Mouse (Mus musculus) Patski (cell line): ENCODE data around the gene Park7. TPM values are rescaled to one million over a fixed set of nuclear protein-coding genes. Genes with fewer than 3 reads are reported as not detected.

Experiments
- ATAC-seq: fragments of 100-300 bp; one replicate; pipeline ENCODE4 v1.8.0; 2021
- CTCF ChIA-PET: fragments of 350-600 bp; sonication (Branson Sonifier 250); formaldehyde crosslinking; loops from one replicate; lab custom pipeline; 2022; ENCODE audit warnings: inconsistent platforms; lab: Charles Lee
- POLR2A ChIA-PET: fragments of 350-600 bp; sonication (Branson Sonifier 250); formaldehyde crosslinking; loops from one replicate; lab custom pipeline; 2022; ENCODE audit warnings: antibody characterized with exemption, inconsistent platforms; lab: Charles Lee
- DNase-seq: peaks from one replicate; pipeline ENCODE4 v3.0.0-alpha.2; 2011; ENCODE audit warnings: low read depth, low spot score
- H3K27me3 ChIP-seq: fragments of 371-371 bp; one replicate; pipeline ENCODE4 v1.5.1; 2021
- CTCF ChIP-seq: fragments of 100-300 bp; IDR thresholded peaks from one replicate; pipeline ENCODE4 v1.5.1; 2021
- in situ Hi-C: fragments of 300-500 bp; cut with MboI; formaldehyde crosslinking; loops from 3 replicates; pipeline ENCODE4 v1.11.1; 2018; ENCODE audit warnings: low pct_unique_long_range_greater_than_20kb, mixed read lengths
- polyA plus RNA-seq: library from polyadenylated mRNA; unstranded; gene quantifications from one replicate; pipeline ENCODE4 v1.2.3, GENCODE M21; 2021

Park7 gene
- polyA plus RNA-seq, 1 experiment from 2014 or later: 219 TPM

DNA sequence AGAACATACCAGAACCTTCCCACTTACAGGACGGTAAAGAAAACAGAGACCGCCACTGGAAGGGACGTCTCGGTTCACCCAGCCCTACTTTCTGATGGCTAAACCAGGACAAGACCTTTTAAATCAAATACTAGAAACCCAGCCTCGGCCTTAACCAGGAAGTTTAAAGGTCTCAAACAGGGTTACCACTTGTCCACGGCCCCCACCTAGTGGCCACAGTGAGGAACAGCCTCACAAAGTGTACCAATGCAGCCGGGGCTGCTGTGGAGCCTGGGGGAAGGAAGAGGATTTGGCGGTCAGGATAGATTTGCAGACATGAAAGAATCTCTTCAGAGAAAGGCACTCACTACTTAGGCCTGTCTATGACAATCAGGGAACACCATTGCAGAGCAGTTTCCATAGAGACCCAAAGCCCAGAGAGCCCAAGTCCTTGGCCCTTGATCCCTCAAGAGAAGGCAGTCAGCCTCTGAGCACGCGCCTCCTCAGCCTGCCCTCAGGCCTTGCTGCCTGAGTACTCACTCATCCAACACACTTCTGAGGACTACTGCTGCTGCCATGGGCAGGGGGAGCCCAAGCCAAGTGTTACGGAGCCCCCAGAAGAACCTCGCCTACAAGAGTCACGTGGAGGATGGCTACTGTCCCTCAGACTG is 15.4 kb downstream of the Park7 start:
- DNase-seq (no peak), ATAC-seq (no peak)
- CTCF ChIA-PET: interaction anchor here (0.9 to 1.2 kb wide), 2 partner anchors 27 to 243 kb away, joined by 4 to 7 read pairs; no protein-coding TSS in a partner anchor
- in situ Hi-C loops: loop anchor here (5.0 kb wide), 1 partner anchor 242 kb away; no protein-coding TSS in a partner anchor
- POLR2A ChIA-PET: no interaction called here
- no peaks in the 10 kb centered on the region for H3K27me3 ChIP-seq
- no peak for TF ChIP-seq CTCF

DNA sequence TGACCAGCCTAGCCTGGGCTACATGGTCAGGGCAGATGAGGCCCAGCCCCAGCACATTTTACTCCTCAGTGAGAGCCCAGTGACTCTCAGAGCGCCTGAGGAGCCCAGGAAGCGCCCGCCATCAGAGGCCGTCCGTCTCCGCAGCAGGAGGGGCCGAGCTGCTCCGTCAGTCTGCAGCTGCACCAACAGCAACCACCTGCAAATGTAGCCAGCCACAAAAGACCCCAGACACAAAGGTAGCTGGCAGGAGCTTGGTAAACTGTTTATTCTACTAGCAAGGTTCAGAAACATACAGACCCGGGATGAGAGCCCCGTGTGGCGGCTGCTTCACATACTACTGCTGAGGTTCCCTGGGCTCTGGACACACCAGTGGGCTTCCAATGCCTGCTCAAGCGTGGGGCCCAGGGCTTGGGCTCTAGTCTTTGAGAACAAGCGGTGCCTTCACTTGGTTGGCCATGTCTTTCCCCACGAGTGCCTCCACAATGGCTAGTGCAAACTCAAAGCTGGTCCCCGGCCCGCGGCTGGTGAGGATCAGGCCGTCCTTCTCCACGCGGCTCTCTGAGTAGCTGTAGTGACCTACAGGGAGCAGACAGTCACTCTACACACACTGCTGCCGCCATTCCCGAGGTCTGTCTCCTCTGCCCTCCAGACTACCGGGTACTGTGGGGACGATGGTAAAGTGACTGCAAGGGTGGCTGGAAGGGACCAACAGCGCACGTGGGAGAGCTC is 17.2 kb downstream of the Park7 start:
- POLR2A ChIA-PET: no interaction called here
- DNase-seq: no peak
- TF ChIP-seq CTCF: no peak
- in situ Hi-C loops: loop anchor here (5.0 kb wide), 1 partner anchor 240 kb away; no protein-coding TSS in a partner anchor
- H3K27me3 ChIP-seq: no peaks in the 10 kb centered on the region
- CTCF ChIA-PET: no interaction called here
- ATAC-seq: no peak

DNA sequence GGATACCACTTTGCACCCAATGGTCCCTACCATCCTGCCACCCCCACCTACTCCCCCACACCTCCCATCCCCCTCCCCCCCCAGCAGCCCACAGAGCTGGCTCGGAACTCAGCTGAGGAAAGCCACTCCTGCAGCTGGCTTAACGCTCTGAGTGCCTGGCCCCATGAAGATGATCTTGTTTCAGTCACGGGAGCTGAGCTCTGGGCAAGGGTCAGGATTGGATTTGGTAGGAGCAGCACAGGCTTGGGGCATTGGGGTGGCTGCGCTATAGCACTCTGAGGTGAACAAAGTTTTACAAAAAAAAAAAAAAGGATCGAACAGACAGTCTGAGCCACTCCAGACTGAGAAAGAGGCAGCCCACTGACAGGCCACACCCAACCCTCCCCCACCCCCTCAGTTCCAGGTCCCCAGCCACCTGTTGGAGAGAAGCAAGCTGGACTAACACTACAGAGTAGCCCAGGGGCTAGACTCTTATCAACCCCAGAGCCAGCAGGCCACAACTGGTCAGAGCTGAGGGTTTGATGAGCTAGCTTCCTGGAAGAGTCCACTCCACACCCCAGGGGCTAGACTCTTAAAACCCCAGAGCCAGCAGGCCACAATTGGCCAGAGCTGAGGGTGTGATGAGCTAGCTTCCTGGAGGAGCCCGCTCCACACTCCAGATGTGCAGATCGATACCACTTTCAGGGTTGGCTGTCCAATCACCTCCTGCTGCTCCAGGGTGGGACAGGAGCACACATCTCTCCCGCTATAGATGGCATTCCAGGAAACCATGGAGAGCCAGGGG is 19.3 kb downstream of the Park7 start:
- ChIA-PET CTCF (no interaction called here), POLR2A (no interaction called here)
- in situ Hi-C loops: loop anchor here (5.0 kb wide), 1 partner anchor 238 kb away; no protein-coding TSS in a partner anchor
- no peak for ATAC-seq
- TF ChIP-seq CTCF: no peak
- H3K27me3 ChIP-seq: no peaks in the 10 kb centered on the region
- no peak for DNase-seq

DNA sequence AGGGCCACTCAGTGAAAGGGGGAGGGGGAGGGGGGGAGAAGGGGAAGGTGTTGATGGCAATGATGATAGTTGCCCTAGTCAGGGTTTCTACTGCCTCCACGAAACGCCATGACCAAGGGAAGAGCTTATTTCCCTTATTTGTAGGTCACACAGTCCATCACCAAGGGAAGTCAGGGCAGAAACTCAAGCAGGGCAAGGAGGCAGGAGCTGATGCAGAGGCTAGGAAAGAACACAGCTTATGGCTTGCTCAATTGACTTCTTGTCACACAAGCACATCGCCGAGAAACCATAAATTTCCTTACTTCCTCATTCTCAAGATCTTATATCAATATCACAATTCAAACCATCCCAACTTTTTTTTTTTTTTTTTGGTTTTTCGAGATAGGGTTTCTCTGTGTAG is 22.9 kb downstream of the Park7 start:
- in situ Hi-C loops: no loop called here
- DNase-seq: no peak
- ChIA-PET CTCF (interaction anchor here (1.5 to 2.5 kb wide), 2 partner anchors 11 to 35 kb away, joined by 3 to 11 read pairs; no protein-coding TSS in a partner anchor), POLR2A (interaction anchor here (0.6 to 1.5 kb wide), 2 partner anchors 19 to 266 kb away, joined by 3 to 4 read pairs; no protein-coding TSS in a partner anchor)
- TF ChIP-seq CTCF: no peak
- no peaks in the 10 kb centered on the region for H3K27me3 ChIP-seq
- no peak for ATAC-seq

DNA sequence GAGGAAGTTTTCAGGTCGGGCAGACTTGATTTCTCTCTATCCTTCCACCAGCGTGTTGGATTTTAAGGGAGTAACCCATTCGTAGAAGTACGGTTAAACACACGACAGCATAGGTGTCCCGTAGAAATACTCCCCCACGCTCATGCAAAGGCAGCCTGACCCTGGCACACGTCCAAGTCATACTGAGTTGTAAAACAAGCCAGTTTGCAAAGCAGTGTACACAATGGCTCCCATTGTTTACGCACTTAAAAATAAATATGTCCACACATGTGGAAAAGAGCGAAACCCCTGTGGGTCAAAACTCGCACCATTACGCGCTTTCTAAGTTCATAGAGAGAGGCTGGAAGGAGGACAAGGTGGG is 24.3 kb downstream of the Park7 start:
- CTCF ChIA-PET: no interaction called here
- POLR2A ChIA-PET: no interaction called here
- in situ Hi-C loops: no loop called here
- ATAC-seq (no peak), DNase-seq (no peak)
- H3K27me3 ChIP-seq: no peaks in the 10 kb centered on the region
- no peak for TF ChIP-seq CTCF

DNA sequence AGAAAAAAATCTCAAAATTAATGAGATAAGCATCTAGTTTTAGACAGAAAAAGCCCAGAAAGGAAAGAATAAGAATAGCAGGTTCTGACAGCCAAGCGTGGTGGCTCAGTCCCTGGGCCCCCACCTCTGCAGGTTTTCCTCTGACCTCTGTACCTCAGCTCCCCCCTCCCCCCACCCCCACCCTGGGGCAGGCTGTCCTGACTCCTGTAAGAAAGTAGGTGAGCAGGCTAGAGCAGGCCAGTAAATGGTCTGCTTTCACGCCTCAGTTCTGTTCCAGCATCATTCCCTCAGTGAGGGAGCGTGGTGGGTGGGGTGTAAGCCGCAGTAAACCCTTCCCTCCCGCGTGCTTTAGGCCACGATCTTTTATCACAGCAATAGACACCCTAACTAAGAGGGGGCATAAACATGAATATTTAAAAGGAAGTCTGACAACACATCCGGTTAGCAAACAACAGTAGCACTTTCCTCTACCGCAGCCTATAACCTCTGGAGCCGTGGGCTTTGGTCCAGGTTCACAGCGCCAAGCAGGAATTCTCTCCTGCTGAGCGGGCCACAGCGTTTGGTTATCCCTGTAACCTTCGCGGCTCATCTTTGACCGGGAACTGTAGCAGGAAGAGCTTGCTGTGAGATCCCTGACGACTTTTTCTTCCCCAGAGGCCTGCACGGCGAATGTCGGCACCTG is 24.8 kb downstream of the Park7 start:
- CTCF ChIA-PET: no interaction called here
- in situ Hi-C loops: no loop called here
- no peaks in the 10 kb centered on the region for H3K27me3 ChIP-seq
- ATAC-seq (no peak), DNase-seq (no peak)
- TF ChIP-seq CTCF: no peak
- POLR2A ChIA-PET: no interaction called here

DNA sequence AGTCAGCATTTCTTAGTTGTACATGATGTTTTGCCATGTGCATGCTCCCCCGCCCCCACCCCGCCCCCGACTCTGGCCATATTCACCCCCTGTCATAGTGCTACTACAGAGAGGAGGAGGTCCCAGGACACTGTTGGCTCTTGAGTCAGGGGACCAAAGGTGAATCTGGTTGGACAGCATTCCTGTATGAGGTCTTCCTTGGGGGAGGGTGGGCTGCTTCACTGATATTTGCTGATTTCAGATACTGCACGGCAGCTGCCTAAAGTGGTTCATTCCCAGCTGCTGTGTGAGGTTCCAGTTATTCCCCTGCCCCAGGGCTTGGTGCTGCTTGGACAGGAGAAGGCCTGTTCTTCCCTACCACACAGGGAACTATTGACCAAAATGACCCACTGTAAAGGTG is 25.7 kb downstream of the Park7 start:
- no peak for TF ChIP-seq CTCF
- ChIA-PET CTCF (no interaction called here), POLR2A (no interaction called here)
- no peak for DNase-seq
- no peak for ATAC-seq
- in situ Hi-C loops: no loop called here
- no peaks in the 10 kb centered on the region for H3K27me3 ChIP-seq

DNA sequence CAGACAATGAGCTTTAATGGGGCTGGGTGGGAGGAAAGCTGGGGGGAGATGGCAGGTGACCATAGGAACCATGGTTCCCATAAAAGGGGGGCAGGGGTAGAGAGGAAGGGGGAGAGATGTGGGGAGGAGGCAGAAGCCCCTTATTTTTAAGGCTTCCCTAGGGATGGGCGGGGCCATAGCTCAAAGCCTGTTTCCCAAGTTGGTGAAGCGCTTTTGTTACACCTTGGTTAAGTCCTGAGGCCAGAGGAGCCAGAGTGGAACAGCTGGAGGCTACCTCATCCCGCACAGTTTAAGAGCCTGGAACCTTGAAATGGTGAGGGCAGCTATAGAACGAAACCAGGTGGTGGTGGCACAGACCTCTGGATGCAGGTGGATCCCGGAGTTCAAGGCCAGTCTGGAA is 26.3 kb downstream of the Park7 start:
- in situ Hi-C loops: no loop called here
- ChIA-PET CTCF (interaction anchor here (1.3 kb wide), 1 partner anchor 10 kb away, joined by 5 read pairs; no protein-coding TSS in a partner anchor), POLR2A (no interaction called here)
- no peak for TF ChIP-seq CTCF
- ATAC-seq (no peak), DNase-seq (no peak)
- H3K27me3 ChIP-seq: no peaks in the 10 kb centered on the region

DNA sequence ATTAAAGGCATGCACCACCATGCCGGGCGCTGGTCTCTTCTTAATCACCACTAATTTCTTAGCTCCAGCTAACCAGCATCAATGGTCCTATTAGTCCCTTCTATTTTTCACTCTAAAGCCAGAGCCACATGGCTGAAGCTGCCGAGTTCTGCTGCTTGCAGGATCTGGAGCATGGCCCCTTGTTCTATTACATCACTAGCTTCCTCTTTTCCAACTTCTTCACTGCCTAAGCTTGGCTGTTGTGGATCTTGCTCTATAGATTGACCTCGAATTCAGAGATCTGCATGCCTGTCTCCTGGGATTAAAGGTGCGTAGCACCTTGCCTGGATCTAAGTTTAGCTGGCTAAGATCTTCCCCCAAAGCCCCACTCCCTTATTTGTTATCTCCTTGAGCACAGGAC is 31.6 kb downstream of the Park7 start:
- no peaks in the 10 kb centered on the region for H3K27me3 ChIP-seq
- TF ChIP-seq CTCF: no peak
- no peak for ATAC-seq
- in situ Hi-C loops: no loop called here
- POLR2A ChIA-PET: no interaction called here
- DNase-seq: no peak
- CTCF ChIA-PET: no interaction called here

DNA sequence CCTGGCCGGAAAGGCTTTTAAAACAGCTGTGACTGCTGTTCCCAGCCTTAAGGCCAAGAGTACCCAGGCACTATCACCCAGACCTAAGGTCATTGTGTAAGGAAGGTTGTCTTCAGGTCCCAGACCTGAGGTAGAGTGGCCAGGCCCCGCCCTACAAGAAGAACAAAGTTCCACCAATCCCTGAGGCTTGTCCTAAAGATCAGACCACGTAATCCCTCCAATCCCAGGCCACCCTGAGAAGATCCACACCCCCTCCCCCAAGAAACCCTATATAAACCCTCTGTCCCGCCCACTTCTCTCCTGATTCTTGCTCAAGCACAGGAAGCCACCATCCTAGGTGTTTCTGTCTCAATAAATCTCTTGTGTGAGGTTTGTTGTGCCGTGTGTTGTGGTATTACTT is 33.9 kb downstream of the Park7 start:
- H3K27me3 ChIP-seq: no peaks in the 10 kb centered on the region
- DNase-seq: no peak
- in situ Hi-C loops: no loop called here
- CTCF ChIA-PET: no interaction called here
- no peak for ATAC-seq
- no peak for TF ChIP-seq CTCF
- POLR2A ChIA-PET: no interaction called here
